Mouse (Mus musculus): Measurements from ENCODE around the gene Ncaph2.
A peak's percentile ranks its signal among the peaks of the same experiment; 100 is the strongest.

The Ncaph2 gene

DNA sequence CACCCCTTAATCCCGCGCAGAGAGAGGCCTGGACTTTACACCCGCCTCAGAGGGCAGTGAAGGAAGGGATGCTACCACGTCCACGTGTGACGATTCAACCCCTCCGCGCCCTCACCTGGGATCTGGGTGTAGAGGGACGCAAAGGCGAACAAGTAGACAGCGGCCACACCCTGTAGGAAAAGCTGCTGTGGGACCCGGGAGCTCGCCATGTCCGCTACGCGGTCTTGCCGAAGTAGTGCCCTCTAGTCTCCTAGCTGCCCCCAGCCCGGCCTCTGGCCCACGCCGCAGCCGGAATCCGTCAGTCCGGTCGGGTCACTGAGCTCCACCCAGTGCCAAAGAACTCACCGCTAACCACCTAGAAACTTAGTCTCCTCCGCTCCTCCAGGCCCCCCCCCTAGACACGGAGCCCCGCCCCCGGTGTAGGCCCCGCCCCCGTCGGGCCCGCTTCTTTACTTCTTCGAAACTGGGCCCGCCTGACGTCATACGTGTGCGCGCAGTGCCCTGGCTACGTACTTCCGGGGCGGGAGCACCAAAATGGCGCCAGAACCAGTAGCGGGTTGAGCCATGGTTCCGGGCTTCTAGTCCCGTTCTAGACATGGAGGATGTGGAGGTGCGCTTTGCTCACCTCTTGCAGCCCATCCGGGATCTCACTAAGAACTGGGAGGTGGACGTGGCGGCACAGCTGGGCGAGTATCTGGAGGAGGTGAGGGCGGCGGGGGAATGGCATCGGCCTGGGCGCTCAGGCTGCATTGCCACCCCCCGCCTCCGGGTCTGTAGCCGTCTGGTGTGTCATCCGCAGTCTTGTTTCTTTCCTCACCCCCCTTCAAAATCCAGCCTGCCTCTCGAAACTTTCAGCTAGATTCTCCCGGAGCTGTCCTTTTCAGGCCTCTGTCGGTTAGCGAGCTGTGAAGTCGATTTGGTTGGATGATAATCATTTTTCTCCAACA, at the start of gene Ncaph2, which contains the start of gene Lmf2:
TSS of gene Ncaph2 (plus strand) at position 479 of the 947 bp plus-strand sequence.
TSS of gene Lmf2 (minus strand) at position 419 of the 947 bp plus-strand sequence.
- DNase-seq (ENCODE audit: low spot score), result peak; percentile 96

DNA sequence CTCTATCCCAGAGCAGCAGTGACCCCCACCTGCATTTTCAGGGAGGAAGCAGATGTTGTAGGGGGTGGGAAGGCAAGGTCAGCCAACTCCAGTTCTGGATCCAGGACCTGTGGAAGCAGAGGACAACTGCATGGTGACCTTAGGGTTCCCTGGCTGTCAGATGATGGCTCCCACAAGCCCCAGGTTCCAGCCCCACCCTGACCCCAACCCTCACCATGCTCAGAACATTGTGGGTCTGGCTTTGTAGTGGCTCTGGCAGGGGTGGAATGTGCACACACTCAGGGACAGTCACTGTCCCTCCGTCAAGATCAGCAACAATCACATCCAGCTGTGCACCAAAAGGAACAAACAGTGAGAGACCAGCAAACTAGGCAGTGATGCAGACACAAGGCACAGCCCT, 49.6 kb upstream of the Ncaph2 start:
- DNase-seq (ENCODE audit: low spot score), result no peak

DNA sequence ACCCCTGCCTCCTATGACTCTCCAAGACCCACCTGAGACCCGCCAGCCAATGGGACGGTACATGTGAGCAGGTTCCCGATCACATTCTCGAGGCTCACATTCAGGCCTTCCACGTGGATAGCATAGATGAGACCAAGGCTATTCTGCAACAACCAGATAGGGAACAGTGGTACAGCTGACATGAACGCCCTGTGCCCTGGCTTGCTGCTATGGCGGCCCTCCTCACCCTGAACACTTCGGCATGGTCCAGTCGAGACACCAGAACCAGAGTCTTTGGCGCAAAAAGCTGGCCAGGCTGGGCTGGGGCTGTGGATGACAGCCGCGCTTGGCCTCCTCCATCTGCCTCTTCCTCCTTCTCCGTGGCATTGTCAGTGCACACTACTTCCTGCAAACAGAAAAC, 48.1 kb upstream of the Ncaph2 start:
- DNase-seq (ENCODE audit: low spot score), result no peak

DNA sequence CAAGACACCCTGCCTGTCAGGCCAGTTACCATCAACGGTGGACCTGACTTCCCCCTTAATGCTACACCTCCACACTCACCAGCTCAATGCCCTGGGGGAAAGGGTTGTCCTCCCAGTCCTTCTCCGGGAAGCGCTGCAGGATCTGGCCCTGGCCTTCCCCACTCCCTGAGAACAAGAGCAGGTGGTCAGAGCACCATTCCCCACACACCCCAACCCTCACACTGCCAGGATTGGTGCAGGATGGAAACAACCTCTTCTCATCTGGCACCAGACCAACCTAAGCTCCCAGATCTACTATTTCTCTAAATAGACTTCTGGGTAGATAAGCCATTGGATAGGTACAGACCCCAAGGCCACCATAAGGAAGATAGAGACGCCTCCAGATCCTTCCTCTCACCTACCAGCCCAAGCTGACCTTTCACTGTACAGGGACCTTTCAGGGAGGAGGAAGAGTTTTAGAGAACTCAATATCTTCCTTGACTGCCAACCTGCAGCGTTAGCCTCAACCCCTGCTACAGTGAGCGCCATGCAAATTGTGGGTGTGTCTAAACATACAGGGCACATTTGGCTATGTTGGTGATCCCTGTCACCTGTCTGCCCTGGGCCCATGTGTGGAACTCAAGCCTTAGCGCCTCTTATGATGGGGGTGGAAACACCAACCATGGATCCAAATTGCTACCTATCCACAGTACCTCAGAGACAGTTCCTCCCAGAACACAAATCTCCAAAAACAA, 46.9 kb upstream of the Ncaph2 start:
- DNase-seq (ENCODE audit: low spot score), result no peak

DNA sequence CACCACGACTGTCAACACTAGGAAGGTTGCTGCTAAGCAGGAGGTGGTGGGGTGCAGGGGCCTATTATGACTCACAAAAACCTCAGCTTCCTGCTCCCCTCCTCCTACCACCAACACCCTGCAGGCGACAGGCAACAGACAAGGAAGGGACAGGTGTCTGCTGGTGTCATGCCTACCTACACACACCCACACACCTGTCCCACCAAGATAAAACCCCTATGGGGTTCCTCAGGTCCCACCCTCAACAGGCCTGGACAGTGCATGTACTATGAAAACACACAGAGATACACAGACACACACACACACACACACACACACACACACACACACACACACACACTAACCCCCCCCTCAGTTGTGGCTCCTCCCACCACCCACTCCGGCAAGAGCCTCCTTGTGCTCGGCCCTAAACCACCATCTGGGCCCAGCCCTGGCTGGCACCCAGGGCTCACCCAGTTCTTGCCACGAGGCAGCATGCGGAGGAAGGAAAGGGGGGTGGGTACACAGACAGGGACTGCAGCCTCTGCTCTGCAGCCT, 45.5 kb upstream of the Ncaph2 start:
- peak; percentile 80 for DNase-seq (ENCODE audit: low spot score)

DNA sequence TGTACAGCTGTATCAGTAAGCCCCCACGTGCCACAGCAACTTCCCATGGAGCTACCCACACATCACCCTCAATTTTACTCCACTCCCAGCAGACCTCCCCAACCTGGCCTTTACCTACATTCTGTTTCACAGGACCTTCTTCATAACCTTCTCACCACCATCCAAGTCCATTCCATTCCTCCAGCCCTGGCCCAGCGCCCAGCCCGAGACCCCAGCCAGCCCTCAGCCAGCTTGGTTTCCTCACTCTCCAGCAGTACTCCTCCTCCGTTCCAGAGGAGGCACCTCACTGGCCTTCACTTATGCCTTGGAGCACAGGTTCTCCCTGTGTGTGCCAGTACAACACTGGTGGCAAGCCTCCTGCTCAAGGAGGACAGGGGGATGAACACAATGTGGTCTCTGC, 42.2 kb upstream of the Ncaph2 start:
- DNase-seq (ENCODE audit: low spot score), result no peak

DNA sequence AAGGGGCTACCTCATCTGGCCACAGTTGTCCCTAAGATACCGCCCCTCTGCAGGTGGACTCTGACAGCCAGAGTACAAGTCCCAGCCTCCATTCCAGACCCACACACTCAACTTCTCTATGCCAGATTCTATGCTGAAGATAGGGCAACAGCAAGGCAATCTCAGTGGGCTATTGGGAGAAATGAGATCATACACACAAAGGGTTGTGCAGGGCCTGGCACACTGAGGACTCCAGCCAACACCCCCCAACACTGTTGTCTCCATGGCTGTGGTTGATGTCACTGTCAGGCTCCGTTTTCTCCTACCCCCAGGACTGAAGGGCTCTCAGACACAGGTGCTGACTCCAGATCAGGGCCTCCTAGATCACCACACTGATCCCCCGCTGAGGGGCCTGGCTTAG, 41.4 kb upstream of the Ncaph2 start:
- no peak for DNase-seq (ENCODE audit: low spot score)

DNA sequence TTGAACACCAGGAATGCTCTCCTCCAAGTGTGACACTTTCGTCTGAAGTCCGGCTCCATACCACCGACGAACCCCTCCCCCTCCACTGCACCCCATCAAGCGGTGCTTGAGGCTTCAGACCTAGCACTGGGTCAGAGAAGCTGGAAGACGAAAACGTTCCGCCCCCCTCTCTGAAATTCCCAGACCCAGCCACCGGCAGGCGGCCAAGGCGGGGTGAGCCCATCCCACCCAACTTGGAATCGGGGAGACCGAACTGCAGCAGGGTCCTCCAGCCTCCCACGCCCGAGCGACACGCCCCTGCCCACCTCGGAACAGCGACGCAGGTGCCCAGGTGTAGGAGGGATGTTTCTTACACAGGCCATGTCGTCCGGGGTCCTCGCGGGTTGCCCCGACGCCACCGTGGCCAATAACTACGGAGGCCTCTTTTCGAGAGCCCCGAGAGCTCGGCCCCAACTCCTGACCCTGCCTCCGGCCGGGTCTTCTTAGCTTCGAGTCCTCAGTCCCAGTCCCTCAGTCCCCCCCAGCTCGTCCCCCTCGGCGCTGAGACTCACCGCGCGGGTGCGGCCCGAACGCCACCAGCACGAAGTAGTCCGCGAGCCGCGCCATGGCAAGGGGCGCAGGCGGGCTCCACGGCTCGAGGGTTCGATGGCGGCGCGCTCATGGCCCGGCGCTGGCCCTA, 40.9 kb upstream of the Ncaph2 start:
- no peak for DNase-seq (ENCODE audit: low spot score)

DNA sequence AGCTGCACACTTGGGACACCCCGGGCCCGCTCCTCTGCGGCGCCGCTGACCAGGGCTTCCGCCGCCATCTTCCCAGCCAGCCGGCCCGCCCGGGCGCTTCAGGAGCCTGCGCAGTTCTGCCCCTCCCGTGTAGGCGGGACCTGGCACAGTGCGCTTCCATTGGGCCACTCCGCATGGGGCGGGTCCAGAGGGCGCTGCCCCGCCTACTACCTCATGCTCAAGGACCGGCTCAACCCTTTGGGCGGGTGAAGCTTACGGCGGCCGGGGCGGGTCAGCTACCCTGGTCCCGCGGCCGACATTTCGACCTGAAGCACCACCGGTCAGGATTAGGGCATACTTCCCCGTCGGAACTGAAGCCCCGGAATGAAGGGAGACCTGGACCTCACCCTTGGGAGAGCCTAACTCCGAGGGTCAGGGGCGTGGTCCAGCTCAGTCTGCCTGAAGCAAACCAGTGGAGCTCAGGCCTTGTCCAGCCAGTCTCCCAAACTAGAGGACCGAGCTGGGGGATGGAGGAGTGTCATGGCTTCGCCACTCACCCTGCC, 40.3 kb upstream of the Ncaph2 start, which contains the start of gene Sbf1:
TSS of gene Sbf1 (minus strand) at position 122 of the 542 bp plus-strand sequence.
- peak; percentile 99 for DNase-seq (ENCODE audit: low spot score)

DNA sequence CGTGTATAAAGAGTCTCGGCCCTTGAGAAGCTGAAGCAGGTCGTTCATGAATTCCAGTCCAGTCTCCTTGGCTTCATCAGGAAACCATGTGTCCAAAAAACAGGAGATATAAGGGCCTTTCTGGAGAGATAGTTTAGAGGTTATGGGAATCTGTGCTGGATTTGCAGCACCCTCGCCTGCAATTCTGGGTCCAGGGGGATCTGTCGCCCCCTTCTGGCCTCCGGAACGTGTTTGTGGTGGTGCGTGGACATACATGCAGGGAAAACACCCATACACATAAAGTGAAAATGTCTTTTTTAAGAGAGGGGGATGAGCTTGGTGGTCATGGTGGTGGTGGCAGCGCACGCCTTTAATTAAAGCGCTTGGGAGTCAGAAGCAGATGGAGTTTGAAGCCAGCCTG, 39.4 kb upstream of the Ncaph2 start:
- DNase-seq (ENCODE audit: low spot score), result no peak

DNA sequence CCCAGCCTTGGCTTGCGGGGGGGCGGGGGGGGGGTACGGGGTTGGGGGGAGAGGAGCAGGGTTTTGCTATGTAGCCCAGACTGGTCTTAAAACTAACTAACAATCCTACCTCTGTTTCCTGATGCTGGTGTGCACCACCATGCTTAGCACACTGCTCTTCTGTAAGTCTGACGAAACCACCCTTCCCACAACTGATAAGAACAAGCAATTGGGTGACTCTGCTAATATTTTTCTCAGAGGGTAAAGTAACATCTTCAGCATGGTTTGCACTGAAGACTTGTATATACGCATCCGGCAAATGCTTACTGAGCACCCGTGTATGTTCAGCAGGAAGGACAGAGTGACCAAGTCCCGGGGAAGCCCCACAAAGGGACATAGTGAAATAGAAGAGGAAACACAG, 34.3 kb upstream of the Ncaph2 start:
- no peak for DNase-seq (ENCODE audit: low spot score)

DNA sequence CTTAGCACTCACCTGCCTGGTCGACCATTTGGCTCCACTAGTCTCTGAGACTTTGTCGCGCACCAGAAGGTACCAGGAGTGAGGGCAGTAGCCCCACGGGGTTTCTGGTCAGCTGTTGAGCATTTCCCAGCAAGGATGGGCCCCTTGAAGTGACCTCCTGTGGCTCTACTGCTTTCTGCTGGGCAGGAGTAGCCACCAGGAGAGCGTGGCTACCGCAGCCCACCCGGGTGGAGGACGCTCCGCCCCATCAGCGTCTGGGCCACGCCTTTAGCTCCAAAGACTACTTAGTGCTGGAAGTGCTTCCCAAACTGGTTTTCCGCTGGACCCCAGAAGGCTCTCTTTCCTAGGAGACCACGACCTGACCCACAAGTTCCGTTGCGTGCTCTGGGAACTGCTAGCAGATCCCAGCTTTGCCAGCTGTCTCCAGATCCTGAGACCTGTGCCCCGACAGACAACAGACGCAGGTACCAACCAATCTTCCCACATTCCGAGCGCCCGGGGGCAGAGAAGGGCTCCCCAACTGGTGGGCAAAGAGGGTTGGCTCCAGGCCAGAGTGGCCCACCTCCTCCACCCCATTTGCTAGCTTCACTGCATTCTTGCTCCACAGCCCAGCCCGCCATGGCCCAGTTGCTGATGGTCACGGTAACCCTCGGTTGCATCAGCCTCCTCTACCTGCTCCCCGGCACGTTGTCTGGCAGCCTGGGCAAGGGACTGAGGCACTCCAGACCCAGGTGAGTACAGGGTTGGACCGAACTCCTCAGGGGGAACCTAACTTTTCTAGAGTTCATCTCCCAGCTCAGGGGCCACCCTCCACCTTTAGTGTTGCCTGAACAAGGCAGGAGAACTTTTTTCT, 32.6 kb upstream of the Ncaph2 start, which contains the start of gene Adm2:
TSS of gene Adm2 (plus strand) at position 51 of the 853 bp plus-strand sequence.
- DNase-seq (ENCODE audit: low spot score), result no peak

DNA sequence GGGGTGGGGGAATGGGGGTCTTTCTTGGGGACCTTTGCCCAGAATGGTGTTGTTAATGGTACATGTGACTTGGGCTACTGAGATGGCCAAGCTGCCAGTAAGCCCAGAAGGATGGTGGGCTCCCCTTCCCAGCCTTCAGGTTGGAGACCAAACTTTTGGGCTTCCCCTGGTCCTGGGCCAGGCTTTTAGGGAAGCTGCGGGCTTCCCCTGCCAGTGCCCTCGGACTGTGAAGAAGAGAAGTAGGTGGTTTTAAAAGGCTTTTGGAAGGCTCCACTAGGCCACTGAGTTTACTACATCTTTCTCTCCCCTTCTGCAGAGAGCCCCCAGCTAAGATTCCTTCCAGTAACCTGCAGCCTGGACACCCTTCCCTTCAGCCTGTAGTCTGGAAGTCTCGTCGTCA, 31.9 kb upstream of the Ncaph2 start:
- no peak for DNase-seq (ENCODE audit: low spot score)

DNA sequence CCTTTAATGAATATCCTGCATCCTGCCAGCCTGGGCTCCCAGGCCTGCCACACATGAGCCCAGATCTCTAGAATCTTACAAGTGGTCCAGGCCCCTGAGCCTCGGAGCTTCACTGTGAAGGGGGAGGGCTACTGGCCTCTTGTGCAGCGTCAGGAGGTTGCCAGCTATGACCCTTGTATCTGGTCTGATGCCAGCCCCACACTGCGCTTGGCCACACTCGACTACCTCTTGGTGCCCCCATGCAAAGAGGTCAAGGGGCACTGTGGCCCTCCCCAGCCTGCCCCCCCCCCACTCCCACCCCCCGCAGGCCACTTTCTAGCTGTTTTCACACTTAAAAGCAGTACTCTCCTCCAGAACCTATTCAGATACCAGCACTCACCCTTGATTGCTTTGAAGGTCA, 29.1 kb upstream of the Ncaph2 start:
- DNase-seq (ENCODE audit: low spot score), result no peak

DNA sequence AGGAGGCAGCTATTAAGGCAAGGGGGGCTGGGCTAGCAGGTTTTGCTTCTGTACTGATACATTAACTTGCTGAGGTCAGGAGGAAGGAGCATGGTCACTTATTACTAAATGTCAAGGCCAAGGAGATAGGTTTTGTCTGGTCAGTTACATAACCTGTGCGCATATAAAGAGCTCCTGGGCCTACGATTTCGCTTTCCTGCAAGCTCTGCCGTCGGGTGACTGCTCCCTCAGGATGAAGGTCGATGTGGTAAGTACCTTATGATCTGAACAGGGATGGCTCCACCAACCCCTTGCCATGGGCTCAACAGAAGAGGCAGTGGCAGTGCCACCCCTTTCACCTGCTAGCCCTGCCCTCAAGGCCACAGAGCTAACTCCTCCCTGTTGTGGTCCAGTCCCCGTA, 21.2 kb upstream of the Ncaph2 start, which contains the start of gene Miox:
TSS of gene Miox (plus strand) at position 128 of the 400 bp plus-strand sequence.
- no peak for DNase-seq (ENCODE audit: low spot score)

DNA sequence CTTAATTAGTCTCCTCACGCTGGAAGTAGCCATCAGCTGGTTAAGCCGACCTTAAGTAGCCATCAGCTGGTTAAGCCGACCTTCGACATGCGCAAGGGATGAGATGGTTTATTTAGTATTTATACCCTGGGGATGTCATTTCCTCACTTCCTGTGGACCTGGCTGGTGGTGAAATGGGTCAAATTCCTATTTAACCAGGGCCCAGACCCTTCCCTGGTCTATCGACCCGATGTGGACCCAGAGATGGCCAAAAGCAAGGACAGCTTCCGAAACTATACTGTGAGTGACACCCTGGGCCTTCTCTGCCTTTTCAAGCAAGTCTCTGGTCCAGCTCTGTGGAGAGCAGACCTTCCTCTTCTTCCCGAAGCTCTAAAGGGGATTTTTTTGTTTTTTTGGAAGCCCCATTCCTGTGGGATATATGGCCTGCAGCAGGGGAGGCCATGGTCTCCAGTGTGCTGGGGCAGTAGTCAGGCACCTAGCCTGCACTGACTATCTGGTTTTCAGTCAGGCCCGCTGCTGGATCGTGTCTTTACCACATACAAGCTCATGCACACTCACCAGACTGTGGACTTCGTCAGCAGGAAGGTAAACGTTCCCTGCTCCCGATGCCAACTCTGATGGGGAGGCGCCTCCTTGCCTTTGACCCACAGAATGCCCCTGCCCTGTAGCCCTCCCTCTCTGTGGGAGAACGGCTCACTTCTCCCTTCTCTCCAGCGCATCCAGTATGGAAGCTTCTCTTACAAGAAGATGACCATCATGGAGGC, 20.6 kb upstream of the Ncaph2 start:
- DNase-seq (ENCODE audit: low spot score), result no peak

DNA sequence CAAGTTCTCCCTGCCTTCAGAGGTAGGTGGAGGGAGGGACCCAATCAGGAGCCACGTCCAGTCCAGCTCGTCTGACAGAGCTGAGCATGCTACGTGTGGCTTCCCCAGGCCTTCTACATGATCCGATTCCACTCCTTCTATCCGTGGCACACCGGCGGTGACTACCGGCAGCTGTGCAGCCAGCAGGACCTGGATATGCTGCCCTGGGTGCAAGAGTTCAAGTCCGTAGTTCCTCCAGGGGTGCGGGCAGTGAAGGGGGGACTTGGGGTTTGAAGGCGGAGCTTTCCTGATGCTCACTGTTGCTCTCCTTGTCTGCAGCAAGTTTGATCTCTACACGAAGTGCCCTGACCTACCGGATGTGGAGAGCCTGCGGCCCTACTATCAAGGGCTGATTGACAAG, 19.1 kb upstream of the Ncaph2 start:
- DNase-seq (ENCODE audit: low spot score), result no peak

DNA sequence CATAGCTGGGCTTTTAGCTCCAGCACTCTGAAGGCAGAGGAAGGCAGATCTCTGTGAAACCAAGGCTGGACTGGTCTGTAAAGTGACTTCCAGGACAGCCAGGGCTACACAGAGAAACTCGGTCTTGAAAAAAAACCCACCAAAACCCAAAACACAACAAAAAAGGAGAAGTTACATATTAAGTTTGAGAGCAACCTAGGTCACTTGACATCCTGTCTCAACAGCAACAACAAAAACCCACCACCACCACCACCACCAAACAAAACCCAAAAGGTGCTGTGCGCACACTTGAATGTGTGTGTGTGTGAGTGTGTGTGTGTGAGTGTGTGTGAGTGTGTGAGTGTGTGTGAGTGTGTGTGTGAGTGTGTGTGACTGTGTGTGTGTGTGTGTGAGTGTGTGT, 15.8 kb upstream of the Ncaph2 start:
- DNase-seq (ENCODE audit: low spot score), result no peak

DNA sequence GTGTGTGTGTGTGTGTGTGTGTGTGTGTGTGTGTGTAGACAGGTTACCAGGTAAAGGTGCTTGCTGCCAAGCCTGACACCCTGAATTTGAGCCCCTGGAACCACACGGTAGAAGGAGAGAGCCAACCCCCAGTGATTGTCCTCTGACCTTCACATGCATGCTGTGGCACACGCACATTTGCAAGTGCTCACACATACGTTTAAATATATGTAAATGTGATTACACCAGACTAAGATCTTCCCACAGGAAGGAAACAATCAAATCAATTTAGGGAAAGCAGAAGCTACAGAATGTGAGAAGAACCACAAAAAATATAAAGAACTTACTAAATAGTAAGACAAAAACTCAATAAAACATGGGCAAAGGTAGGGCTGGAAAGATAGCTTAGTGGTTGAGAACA, 15.4 kb upstream of the Ncaph2 start:
- DNase-seq (ENCODE audit: low spot score), result no peak

DNA sequence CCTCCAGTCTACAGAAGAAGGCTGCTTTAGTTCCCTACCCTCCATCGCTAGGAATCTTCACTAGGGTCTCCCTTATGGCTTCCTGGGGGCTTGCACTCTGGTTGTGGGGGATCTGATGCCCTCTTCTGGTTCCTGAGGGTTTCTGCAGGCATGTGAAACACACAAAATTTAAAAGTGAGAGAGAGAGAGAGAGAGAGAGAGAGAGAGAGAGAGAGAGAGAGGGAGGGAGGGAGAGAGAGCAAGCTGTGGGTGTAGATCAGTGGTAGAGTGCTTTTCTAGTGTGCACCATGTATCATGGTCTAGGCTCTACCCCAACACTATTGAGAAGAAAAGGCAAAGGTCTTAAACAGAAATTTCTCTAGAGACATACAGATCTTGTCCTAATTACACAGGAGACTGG, 13.8 kb upstream of the Ncaph2 start:
- no peak for DNase-seq (ENCODE audit: low spot score)

All from layer of hippocampus, adult 11-12 months (tissue).